Mouse (Mus musculus) c-Kit-negative CD71-positive TER-119-positive erythroid progenitor cells, embryonic 14.5 days (primary cell): ENCODE data around the gene Txndc2.

Source experiments
- DNase-seq: peaks from one replicate; pipeline ENCODE4 v3.0.0-alpha.2; 2013; ENCODE audit warnings: low read depth, low spot score

Gene Txndc2

DNA sequence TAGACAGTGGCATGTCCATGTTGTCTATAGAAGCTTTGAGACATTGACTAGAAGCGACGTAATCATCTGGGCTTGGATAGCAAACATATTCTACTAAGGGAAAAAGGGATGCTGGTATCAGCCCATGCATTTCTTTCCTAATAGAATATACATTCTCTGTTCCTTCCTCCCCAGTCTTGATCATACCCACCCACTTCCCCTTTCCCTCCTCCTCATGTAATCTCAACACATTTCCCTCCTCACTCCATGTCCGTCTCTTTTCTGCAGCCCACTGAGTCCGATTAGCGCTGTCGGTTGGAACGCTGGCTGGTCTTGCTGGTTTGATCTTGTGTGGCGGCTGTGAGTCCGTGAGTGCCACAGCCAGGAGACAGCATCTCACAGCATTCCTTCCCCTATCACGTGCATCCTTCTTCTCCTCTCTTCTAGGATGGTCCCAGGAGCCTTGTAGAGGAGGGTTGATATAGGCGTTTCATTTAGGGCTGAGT lies at the start of gene Txndc2:
Gene Txndc2, minus strand, starts transcription at position 435 of the 485 bp plus-strand sequence.
- no peak for DNase-seq

DNA sequence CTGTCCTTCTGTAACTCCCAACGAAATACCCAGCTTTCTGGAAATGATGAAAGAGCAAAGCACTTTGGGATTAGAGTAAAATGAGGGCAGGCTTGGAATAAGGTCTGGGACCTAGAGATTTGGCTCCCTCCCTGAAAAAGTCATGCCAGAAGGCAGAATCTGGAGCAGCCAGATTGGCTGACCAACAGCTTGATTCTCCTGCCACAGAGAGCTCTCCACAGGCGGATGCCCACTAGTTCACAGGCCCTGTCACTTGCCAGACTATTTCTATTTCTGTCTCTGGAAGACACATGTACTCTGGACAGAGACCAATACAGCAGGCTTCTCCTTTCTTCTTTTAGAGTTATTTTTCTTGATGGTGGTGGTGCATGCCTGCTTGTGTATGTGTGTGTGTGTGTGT lies 41.8 kb upstream of the Txndc2 start:
- DNase-seq = no peak

DNA sequence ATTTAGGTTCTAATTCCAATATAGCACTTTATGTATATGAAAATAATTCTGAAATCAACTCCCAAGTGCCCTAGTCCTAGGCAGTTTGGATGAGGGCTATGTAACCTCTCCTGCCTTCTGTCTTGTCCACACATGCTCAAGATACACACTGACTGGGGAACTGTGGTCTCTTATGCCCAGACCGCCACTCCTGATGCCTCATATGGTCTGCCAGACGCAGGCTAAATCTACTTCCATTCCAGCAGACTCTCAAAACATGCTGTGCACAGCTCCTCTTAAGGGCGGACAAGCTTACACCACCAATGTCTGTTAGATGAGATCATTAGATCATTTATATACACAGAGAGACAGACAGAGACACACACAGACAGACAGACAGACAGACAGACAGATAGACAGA lies 41.3 kb upstream of the Txndc2 start:
- DNase-seq = no peak

DNA sequence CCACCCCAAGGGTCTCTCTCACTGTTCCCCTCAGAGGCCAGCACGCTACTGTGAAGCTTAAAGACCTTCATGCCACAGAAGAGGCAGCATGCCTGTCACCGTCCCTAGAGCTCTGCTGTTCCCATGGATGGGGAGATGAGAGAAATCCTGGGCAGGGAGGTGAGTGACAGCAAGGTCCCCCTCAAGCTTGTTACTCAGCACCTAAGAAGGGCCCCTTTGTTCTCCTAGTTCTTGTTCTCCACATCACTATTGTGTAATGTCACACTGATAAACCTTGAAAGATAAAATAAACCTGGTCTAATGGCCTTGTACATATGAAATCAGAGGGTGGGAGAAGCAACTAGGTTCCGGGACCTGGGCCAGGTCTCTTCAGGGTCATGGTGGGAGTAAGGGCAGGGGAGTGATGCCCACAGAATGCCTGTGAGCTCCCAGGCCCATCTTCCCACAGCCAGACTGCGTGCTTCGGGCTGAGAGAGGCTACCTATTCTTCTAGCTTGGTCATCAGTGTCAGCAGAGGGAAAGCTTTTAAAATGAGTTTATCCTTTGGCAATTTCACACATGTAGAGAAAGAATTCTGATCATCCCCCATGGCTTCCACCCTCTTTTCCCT lies 40.2 kb upstream of the Txndc2 start:
- DNase-seq = no peak

DNA sequence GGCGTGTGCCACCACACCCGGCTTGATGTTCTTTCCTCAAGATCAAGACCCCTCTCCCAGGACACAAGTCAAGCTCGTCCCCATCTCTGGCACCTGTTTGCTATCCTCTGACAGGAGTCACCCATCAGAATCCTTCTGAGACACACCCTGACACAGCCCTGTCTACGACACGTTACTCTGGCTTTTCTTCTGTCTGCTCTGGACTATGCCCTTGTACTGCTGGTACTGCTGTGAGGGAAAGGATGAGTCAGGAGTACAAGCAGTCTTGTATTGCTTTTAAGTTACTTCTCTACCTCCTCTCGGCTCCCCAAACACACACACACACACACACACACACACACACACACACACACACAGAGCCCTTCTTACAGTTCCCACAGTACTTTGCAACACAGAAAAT lies 39.5 kb upstream of the Txndc2 start:
- DNase-seq = no peak

DNA sequence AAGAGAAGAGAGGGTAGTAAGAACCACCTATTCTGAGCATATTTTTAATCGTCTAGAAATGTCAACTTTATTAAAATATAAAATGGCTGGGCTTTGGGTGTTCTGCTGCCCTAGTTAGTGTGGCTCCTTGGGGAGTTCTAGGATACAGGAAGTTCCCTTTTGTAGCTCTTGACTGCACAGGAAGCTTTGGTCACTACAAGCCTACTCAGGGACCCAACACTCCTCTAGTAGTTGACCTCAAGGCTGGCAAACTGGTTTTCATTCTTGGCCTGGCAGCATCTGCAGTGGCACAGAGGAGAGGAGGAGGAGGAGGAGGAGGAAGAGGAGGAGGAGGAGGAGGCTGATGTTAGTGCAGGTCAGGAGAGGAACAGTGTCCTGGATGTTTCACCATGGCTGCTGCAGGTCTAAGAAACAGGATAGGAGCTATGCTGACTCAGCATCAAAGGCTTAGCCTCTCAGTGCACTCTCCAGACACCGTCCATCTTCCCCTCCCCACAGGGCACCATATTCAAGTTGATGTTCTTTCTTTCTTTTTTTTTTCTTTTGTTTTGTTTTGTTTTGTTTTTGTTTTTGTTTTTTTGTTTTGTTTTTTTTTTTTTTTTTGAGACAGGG lies 38.9 kb upstream of the Txndc2 start:
- DNase-seq = no peak

DNA sequence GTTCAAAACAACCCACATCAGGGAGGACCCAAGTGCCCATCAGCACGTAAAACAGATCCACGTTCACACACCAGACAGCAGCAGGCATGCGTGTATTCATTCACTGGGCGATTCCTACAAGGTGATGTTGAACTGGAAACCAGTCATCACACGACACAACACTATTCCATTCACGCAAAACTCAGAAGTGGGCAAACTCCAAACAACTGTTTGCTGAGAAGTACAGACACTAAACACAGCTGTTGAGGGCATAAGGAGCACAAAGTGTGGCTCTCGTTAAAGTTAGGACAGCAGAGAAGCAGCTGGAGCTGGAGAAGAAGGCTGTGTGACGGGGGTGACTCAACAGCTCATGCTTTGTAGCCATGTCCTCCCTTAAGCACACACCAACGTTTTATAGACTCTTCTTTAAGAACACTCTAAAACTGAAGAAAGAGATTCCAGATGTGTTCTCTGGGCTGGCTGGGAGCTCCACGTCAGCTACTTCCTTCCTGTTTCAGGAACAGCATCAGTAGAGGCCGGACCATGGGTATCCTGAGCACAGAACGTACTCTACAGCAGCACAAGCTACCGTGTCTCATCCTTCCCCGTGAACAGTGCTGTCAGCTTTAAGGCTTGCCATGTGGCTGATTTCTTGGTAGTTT lies 38.0 kb upstream of the Txndc2 start:
- DNase-seq = no peak

DNA sequence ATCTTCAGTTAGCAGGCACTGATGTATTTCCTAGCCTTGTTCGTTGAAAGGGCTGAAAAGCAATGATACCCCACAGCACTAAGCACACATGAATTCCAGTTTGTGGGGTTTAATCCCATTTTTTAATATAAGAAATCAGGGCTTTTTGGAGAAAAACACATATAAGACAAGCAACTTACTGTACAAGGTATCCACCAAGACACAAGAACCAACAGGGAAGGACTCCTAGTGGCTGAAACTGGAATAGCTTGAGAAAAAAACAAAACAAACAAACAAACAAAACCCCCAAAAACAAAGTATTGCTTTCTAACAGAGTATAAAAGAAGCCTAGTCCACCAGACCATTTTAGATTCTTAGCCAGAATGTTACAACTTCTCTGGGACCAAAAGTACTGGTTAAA lies 35.8 kb upstream of the Txndc2 start:
- no peak for DNase-seq

DNA sequence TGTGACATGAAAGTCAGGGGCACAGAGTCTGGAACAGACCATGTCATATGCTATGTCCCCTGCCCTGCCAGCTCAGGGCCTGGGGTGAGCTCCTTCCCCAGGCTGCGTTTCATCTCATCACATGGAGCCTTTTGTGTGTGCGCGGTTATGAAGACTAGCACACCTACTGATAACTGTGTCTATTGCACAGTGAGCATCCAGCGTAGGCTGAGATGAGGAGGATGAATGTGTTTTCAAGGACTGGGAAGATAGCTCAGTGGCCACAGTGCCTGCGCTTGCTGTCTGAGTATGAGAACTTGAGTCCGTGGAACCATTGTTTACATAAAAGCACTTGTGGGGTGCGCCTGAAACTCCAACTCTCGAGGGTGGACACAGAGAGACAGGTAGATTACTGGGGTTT lies 34.6 kb upstream of the Txndc2 start:
- no peak for DNase-seq

DNA sequence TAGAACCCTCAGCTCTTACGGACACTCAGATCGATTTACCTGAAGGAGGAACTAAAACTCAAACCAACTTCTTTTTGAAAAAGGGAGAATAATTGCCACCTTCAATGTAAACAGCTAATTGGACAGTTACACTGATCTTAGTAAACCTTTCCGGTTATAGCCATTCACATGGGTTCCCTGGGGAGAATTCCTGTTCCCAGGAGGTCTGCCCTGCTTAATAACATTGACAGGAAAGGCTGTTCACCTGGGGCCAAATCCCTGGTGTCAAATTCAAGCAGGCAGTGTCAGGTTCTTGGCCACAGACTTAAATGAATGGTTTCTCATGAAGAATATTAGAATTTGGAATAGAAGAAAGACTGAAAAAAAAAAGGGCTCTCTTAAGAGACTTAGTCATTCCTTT lies 34.0 kb upstream of the Txndc2 start:
- DNase-seq = no peak

DNA sequence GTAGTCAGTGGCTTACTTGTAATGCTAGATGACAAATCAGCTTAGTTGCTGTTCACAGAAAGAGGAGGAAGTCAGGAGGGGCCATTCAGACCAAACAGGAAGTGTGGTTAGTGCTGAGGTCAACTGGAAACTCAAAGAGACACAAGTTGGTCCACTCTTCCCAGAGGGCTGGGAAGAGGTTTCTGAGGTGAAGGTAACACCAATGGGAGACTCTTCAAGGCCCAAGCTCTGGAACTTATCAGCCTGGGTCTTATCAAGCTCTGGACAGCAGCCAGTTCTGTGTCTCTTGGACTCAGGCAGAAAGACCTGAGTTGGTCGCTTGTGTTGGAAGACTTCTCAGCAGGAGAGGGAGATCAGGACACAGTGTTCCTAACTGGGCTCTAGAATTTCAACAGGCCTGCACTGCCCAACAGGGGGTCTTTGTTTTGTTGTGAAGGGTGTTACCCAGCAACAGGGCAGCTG lies 32.8 kb upstream of the Txndc2 start:
- no peak for DNase-seq

DNA sequence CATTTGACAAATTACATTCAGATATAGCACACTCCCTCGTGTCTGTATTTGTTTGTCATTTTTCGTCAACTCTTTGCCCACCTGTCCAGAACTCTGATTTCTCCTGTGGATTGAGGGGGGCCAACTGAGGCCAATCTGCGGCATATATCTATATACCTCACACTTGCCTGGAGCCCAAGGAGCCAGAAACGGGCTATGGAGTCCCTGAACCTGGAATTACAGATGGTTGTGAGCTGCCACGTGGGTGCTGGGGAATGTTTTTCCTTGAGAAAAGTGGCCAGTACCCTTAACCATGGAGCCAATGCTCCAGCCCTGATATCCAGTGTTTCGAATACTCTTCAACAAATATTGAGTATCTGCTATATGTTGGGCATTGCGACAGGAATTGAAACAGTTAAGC lies 31.0 kb upstream of the Txndc2 start:
- DNase-seq = no peak

DNA sequence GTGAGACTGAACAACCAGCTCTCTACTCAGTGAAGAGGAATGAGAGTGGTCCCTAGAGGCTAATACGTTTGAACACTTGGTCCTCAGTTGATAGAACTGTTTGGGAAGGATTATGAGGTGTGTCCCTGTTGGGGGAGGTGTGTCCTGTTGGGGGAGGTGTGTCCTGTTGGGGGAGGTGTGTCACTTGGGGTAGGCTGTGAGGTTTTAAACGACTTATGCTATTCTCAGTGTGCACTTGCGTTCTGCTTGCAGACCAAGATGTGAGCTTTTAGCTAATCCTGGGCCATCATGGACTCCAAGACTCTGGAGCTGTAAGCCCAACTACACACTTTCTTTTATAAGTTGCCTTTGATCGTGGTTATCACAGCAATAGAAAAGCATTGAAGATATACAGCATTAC lies 27.1 kb upstream of the Txndc2 start:
- DNase-seq = no peak

DNA sequence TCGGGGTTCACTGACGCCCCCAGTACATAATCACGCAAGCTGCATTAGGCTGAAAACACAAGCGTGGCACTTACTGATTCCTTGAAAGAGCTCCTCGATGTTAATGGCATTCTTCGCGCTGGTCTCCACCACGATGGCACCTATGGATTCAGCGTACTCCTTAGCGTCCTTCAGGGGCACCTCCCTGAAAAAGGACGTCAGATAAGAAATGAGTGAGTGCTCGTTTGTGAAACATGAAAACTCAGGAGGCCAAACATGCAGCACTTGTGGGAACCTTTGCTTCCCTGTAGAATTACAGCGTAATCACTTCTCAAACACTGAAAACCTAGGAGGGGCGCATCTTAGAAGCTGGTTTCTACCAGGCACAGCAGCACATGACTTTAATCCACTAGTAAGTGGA lies 25.8 kb upstream of the Txndc2 start:
- DNase-seq = no peak

DNA sequence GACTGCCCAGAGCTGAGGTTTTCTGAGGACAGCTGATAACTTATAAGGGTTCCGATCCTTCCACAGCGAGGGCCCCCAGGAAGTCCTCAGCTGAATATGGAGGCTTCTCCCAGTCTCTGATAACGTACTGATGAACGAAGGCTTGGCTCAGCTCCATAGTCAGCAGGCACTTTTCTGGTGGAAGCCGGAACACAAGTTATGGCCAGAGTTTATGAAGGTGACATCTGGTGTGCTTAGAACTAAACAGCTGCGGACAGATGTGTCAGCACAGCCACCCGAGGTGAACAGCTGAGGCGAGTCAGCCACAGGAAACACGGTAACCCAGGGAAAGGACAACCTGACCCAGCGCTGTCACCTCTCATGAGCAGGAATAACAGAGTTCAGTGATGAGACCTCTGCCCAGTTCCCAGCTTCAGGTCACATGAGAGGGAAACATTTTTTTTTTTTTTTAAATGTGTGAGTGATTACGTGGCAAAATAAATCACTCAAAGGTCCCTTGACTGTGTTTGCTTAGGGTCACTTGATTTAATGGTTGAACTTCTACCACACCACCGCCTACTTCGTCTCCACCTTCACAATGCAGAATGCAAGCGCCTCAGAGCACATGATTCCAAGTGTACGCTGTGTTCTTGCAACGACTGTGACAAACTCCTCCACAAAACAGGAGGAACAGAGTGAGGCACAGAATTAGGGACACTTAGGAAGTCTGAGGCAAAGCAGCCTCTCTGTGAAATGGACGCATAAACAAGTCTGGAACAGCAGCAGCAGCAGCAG lies 24.6 kb upstream of the Txndc2 start:
- no peak for DNase-seq

DNA sequence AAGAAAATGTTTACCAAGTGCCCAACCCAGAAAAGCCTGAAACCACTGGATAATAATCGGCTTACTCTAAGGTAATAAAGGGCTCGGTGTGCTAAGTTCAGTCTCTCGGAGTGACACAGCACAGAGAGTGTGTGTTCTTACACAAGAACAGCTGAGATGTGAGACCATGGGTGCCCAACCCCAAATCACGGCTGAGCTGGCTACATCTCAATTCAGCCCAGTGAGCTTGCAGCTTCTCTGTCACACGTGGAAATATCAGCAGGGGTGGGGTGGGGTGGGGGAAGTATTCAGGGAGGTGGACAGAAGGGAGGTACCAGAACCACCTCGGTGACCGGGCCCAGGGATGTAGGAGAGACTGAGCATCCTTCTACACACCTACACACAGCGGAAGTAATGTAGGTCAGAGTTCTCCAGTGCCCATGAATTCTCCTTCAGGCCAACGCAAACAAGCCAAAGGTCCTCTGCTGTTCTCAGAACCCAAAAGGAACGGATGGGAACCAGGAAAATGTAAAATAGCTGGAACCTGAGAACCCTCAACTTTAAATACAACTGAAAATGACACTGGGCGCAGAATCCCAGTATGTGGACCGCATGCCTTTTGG lies 23.9 kb upstream of the Txndc2 start:
- DNase-seq = no peak

DNA sequence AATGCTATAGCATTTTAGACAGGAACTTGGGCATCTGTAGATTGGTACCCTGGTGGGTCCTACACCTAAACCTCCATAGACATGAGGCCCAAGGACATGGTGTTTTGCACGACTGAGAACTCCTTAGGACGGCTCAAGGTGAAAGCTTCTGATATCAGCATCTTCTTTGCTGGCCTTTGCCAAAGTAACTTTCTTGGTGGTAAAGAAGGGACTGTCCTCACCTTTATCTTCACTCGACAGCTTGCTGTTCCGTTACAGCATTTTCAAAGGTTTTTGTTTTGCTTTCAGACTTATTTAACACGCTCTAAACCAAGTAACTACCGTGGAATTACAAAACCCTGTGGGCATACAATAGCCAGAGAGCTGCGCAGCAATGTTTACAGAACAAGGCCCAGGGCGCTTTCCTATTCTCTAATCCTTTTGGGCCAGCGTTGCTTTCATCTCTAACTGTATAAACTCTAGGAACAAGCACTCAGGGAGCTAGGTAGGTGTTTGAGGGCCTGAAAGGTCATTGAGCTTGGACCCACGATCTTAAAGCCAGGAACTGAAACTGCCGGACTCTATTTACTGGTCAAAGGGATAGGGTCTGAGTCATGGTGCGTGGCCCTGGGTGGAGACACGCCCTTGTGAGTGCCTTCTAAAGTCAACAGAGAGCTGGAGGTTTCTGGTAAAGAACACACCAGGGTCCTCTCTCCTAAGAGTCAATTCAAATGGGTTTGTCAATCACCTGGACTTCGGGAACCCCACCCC lies 21.5 kb upstream of the Txndc2 start:
- DNase-seq = no peak

DNA sequence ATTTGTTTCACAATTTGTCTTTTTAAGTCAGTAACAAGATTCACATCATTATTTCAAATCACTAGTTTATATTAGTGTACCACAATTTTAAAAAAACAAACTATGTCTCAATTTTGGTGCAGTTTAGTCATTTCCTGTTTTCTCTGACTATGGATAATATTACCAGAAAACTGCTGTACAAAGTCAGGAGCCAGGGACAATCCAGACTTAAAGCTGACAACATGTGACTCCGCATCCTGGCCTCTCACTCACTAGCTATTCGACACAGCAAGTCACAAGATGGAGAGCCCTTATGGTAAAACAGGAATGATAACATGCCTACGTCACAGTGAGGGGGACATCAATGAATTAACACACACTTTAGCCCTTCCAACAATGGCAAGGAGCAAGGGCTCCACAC lies 20.7 kb upstream of the Txndc2 start:
- DNase-seq = no peak

DNA sequence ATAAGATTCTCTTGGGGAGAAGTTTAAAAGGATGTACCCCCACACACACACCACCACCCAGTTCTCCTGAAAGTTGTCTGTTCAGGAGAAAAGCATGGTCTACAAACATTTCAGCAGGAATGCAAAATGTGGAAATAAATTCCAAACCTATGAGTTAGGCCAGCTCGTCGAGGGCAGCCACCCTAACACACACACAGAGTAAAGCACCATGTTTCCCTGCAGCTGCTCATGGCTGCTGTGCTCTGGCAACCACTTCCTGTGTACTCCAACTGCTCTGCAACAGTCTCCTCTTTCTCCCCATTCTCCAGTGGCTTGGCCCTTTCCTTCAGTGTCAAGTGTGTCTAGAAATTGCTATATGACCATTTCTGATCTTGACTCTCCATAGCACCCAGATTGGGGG lies 16.4 kb upstream of the Txndc2 start:
- no peak for DNase-seq

DNA sequence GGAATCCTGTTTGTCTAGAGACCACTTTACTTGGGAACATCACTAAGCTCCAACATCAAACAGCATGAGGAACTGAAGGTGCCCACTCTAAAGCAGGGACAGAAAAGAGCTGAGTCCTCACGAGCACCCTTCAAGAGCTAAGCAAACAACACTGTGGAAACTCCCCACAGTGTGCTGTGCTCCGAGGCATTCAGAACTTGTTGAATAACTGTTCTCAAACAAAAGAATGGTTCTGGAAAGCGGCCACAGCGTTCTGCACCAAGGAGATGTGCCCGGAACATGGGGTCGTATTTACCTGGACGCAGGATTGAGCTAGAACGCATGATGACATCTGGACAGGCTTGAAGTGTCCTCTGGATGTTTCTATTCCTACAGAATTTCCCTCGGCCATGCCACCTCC lies 16.0 kb upstream of the Txndc2 start:
- DNase-seq = no peak

DNA sequence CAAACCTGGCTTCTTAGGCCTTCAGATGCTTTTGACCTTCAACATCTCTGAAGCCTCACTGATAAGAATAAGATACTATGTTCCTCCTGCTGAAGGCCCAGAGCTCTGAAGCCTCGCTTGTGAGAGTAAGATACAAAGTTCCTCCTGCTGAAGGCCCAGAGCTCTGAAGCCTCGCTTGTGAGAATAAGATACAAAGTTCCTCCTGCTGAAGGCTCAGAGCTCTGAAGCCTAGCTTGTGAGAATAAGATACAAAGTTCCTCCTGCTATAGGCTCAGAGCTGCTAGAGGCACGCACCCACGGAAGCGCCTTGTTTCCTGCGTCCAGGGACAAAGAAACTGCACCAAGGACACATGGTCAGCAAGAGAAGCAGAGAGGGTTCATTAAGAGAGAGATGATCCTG lies 14.8 kb upstream of the Txndc2 start:
- no peak for DNase-seq
